Mouse (Mus musculus): ENCODE measurements around the gene Pdzd9. TPM values are rescaled to one million over a fixed set of nuclear protein-coding genes. Genes with fewer than 3 reads are reported as not detected.

Pdzd9 gene
- polyA plus RNA-seq (2012; ENCODE audit: low replicate concordance): not detected in 2 replicates

DNA sequence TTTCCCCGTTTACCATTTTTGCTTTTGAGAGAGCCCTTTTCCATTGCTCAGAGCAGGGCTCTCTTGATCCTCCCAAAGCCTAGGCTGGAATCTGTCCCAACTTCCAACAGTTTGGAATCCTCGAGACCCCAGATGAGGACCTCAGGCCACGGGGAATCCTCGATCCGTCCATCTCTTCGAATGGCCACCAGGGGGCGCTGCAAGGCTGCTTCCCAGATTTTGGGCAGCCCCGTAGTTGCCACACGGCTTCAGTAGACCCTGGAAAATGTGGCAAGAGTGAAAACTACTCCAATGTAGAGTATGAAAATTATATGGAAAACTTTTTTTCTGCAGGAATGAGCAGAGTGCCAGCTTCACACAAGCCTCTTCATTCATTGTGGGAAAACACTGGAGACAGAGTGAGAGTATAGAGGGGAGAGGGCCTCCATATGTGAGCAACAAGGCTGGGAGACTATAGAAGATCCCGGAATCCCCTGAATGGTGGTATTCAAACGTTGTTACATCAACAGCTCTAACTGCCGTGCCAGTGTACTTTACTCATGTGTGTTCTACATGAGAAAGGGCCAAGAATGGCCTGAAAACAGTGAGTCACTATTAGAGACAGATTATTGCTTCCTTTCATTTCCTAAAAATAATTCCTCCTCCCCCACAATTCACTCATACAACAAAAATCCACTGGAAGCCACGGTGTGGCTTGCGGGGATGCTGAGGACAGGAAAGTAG lies at the start of gene Pdzd9:
TSS of gene Pdzd9 (minus strand) at position 191 of the 723 bp plus-strand sequence.

GRCm38 (mm10) chr7:120677001-120677643 lies 7.0 kb upstream of the Pdzd9 start, which contains the start of gene Mosmo:
Mosmo (plus strand) TSS chr7:120677618.

GRCm38 (mm10) chr7:120634711-120635361 lies 35.3 kb downstream of the Pdzd9 start, which contains the start of gene Uqcrc2:
Uqcrc2 (plus strand) TSS chr7:120635176.

Other genes starting within 250 kb of the Pdzd9 start
- 3.5 and 9.7 TPM in 2 replicates for gene Uqcrc2, start 35.2 kb downstream of the Pdzd9 start, polyA plus RNA-seq (2012; ENCODE audit: low replicate concordance)
- 27.2 and 57.5 TPM in 2 replicates for gene Mosmo, start 7.3 kb upstream of the Pdzd9 start, polyA plus RNA-seq (2012; ENCODE audit: low replicate concordance)
- gene Vwa3a, start 69.0 kb upstream of the Pdzd9 start, polyA plus RNA-seq (2012; ENCODE audit: low replicate concordance): not detected in 2 replicates
- not detected in 2 replicates for gene Gm5737, start 142.0 kb upstream of the Pdzd9 start, polyA plus RNA-seq (2012; ENCODE audit: low replicate concordance)
- gene Eef2k, start 172.5 kb upstream of the Pdzd9 start, polyA plus RNA-seq (2012; ENCODE audit: low replicate concordance): 22.8 and 26.3 TPM in 2 replicates
- gene Polr3e, start 247.4 kb upstream of the Pdzd9 start, polyA plus RNA-seq (2012; ENCODE audit: low replicate concordance): 13.7 and 14.3 TPM in 2 replicates

Measured in hematopoietic multipotent progenitor cell, adult 10-12 weeks (in vitro differentiated cells).